Mouse (Mus musculus): ENCODE data around the gene Fbxo7. TPM values are rescaled to one million over a fixed set of nuclear protein-coding genes. Genes with fewer than 3 reads are reported as not detected.

Fbxo7 gene
- polyA plus RNA-seq, 1 experiment = 50.5 TPM

DNA sequence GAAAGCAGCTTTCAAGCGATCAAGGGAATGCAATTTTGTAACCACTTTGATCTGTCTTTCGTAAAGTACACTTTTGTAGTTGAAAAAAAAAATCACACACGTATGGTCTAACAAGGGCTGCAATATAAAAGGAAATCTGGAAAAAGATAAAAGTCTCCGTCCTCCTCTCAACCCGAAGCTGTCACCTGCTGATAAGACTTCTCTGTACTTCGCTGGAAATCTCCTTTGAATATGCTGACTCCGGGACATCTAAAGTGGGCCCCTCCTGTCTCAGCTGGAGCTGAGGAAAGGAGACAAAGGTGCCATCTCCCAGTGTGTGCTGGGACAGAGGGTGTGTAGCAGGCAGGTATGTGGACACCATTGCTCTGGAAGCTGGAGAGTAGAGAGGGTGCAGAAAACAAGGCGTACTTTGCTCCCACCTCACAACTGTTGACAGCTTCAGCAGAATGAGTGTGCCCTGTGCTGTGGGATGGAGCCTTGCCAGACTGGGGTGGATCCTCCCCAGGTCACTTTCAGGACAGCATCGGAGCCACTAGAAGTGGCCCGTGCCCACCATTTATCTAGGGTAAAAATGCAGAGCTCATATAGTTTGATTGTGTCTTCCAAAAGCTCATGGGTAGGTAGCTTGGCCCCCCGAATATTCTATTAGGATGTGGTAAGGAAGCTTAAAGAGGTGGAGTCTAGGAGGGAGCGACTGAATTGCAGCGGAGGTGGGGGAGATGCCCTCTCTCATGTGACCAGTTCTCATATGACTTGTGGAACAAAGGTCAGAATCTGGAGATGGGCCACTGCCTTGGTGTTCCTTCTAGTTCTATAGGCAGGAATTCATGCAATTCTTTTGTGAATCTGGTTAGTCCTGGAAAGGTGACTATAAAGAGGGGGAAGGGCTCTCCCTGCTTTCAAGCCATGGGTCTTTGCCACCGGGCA, 71.6 kb downstream of the Fbxo7 start:
- no peak for TF ChIP-seq CTCF (IDR thresholded peaks at IDR 0.05; ENCODE audit: borderline replicate concordance, insufficient read depth, low read depth, low read length)
- H3K27me3 ChIP-seq (ENCODE audit: control insufficient read depth, insufficient read depth, low read length) = no peaks in the 10 kb centered on the region
- H3K4me1 ChIP-seq (ENCODE audit: control insufficient read depth, insufficient read depth, low read length) = no peaks in the 10 kb centered on the region
- H3K4me3 ChIP-seq (replicated peaks; ENCODE audit: insufficient read depth, low read depth, low read length) = no peak overlapping the region
- no peak for DNase-seq
- WGBS = 80% methylated on average over 14 of the region's 14 CpGs
- H3K27ac ChIP-seq (ENCODE audit: insufficient read depth, low read length) = no peak overlapping the region

DNA sequence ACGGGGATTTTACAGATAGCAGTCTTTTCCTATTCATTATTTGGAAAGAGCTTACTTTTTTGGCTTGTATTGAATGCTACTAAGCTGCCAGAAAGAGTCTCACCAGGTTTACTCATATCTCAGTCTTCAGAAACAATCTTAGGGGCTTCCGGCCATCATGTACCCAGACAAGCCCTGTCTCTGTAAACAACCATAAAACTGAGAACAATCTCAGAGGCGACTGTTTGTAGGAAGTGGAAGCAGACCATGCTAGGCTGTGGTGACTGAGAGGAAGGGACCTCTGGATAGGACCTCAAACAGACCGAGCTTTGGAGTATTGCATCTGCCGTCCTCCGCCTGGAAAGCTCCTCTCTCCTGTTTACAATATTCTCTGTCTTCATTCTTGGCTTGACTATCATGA, 76.6 kb downstream of the Fbxo7 start:
- Histone ChIP-seq H3K27me3 (ENCODE audit: control insufficient read depth, insufficient read depth, low read length) (no peaks in the 10 kb centered on the region), H3K27ac (ENCODE audit: insufficient read depth, low read length) (no peak overlapping the region), H3K4me1 (ENCODE audit: control insufficient read depth, insufficient read depth, low read length) (no peaks in the 10 kb centered on the region; the same call in 1 of the 2 replicates), H3K4me3 (replicated peaks; ENCODE audit: insufficient read depth, low read depth, low read length) (no peak overlapping the region)
- WGBS = 92% methylated on average over 6 of the region's 6 CpGs
- DNase-seq = no peak
- no peak for TF ChIP-seq CTCF (IDR thresholded peaks at IDR 0.05; ENCODE audit: borderline replicate concordance, insufficient read depth, low read depth, low read length)
- TF ChIP-seq POLR2A (IDR thresholded peaks at IDR 0.05; ENCODE audit: borderline replicate concordance, insufficient read depth, low read length) = no peak

DNA sequence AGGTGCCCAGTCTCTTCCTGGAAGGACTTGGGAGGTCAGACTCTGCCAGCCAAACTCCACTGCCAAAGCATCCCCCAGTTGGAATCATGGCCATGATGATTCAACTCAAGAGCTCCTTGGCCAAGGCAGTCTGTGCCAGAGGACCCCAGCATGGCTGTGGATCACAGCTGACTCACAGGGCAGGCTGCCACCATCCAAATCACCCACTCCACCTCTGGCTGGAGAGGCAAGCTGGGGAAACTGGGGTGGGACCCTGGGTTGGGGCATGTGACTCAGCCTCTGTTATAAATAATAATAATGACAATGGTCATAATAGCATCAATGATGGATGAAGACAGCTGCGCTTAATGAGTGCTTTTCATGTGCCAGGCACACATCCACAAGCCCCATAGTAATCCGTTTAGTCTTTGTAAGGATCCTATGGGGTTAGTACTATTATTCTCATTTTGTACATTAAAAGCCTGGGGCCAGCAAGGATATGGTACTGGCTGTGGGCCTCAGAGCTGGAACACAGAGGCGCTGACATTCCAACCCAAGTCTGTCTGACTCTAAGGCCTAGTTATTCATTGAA, 78.6 kb downstream of the Fbxo7 start:
- H3K27ac ChIP-seq (ENCODE audit: insufficient read depth, low read length) = no peak overlapping the region
- TF ChIP-seq CTCF (IDR thresholded peaks at IDR 0.05; ENCODE audit: borderline replicate concordance, insufficient read depth, low read depth, low read length) = no peak
- TF ChIP-seq POLR2A (IDR thresholded peaks at IDR 0.05; ENCODE audit: borderline replicate concordance, insufficient read depth, low read length) = no peak
- H3K27me3 ChIP-seq (ENCODE audit: control insufficient read depth, insufficient read depth, low read length) = no peaks in the 10 kb centered on the region
- no peaks in the 10 kb centered on the region; the same call in 1 of the 2 replicates for H3K4me1 ChIP-seq (ENCODE audit: control insufficient read depth, insufficient read depth, low read length)
- WGBS = 57% methylated on average over 3 of the region's 3 CpGs
- peak in 1 of 2 experiments; percentile 14 for DNase-seq
- H3K4me3 ChIP-seq (replicated peaks; ENCODE audit: insufficient read depth, low read depth, low read length) = no peak overlapping the region

Other genes with a start within 250 kb of the Fbxo7 start
- gene Pwp1, start 192.5 kb upstream of the Fbxo7 start, polyA plus RNA-seq (2012; rRNA removed) = 18.2 and 20.5 TPM in 2 replicates
- gene Prdm4, start 104.8 kb upstream of the Fbxo7 start, polyA plus RNA-seq (2012; rRNA removed) = 27.8 and 29.4 TPM in 2 replicates
- gene Ascl4, start 94.3 kb upstream of the Fbxo7 start, polyA plus RNA-seq (2012; rRNA removed) = 0.52 and 0.68 TPM in 2 replicates
- gene Rtcb, start 64.1 kb upstream of the Fbxo7 start, polyA plus RNA-seq (2012; rRNA removed) = 138 and 149 TPM in 2 replicates
- gene Bpifc, start 10.1 kb upstream of the Fbxo7 start, polyA plus RNA-seq (2012; rRNA removed) = 0.11 TPM in 1 of 2 replicates, not detected in the other